Mouse (Mus musculus) MEL (cell line): ENCODE data around the gene Zgpat.

Experiments used
- CTCF ChIP-seq, 3 experiments: IDR thresholded peaks in 2 of 3; conservative IDR thresholded peaks in 1 of 3; 2 replicates each; pipeline ENCODE4 v1.5.1; 2011 to 2012; ENCODE audit warnings: low read length in 3 of 3, low read depth in 2 of 3, mild to moderate bottlenecking in 2 of 3, improper control_type of control experiment in 1 of 3, inconsistent platforms in 1 of 3, mixed read lengths in 1 of 3, moderate library complexity in 1 of 3; ENCODE audit not compliant: control insufficient read depth in 1 of 3, insufficient read depth in 1 of 3, poor library complexity in 1 of 3, severe bottlenecking in 1 of 3
- MAZ ChIP-seq: IDR thresholded peaks from 2 replicates; pipeline ENCODE4 v1.6.1; 2012; ENCODE audit warnings: low read depth, mild to moderate bottlenecking, inconsistent platforms, low read length, improper control_type of control experiment
- POLR2A ChIP-seq, 2 experiments: IDR thresholded peaks; 2 replicates each; pipeline ENCODE4 v1.6.1; 2011 to 2012; ENCODE audit warnings: low read length in 2 of 2, mild to moderate bottlenecking in 2 of 2, control low read depth in 1 of 2, improper control_type of control experiment in 1 of 2, low read depth in 1 of 2, moderate library complexity in 1 of 2; ENCODE audit not compliant: control insufficient read depth in 1 of 2, insufficient read depth in 1 of 2, poor library complexity in 1 of 2
- SIN3A ChIP-seq: IDR thresholded peaks from 2 replicates; pipeline ENCODE4 v1.6.1; 2012; ENCODE audit warnings: low read length, improper control_type of control experiment, inconsistent platforms

DNA sequence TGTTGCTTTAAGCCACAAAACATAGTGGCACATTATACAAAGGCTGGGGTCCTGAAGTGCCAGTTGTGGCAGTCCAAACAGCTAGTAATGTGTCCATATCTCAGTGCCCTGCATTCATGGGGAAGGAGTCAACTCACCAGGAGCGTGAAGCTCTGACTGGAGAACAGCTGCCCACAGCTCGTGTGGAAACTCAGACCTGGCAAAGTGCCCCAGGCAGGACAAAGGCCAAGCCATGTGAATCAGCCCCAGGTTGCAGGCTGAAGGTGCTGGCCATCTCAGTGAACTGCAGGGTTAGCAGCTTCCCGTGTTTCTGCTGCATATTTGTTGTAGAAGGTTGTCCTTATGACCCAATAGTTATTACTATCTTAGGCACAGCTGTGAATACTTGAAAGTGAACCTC lies 51.2 kb downstream of the Zgpat start:
- TF ChIP-seq CTCF (IDR thresholded peaks at IDR 0.05 in 2 of 3, conservative IDR thresholded peaks at IDR 0.05 in 1 of 3; ENCODE audit: control insufficient read depth in 1 of 3, insufficient read depth in 1 of 3, low read depth in 2 of 3, low read length in 3 of 3, poor library complexity in 1 of 3, severe bottlenecking in 1 of 3) (no peak), POLR2A (IDR thresholded peaks at IDR 0.05; ENCODE audit: control insufficient read depth in 1 of 2, insufficient read depth in 1 of 2, low read depth in 1 of 2, low read length in 2 of 2, poor library complexity in 1 of 2) (no peak), MAZ (no peak), SIN3A (no peak)
